Mouse (Mus musculus) olfactory bulb, adult 2 months (tissue): ENCODE results near the gene Frmpd2.

ENCODE experiments used
- CTCF ChIP-seq: fragments of 200-500 bp; IDR thresholded peaks from 2 replicates; pipeline ENCODE4 v1.5.1; 2012; ENCODE audit warnings: low read depth, mild to moderate bottlenecking, low read length, moderate library complexity; ENCODE audit not compliant: insufficient read depth
- POLR2A ChIP-seq: fragments of 200-500 bp; IDR thresholded peaks from 2 replicates; pipeline ENCODE4 v1.6.1; 2012; ENCODE audit warnings: mild to moderate bottlenecking, low read depth, low read length, moderate library complexity; ENCODE audit not compliant: insufficient read depth

GRCm38 (mm10) chr14:33579771-33580484 is 108.4 kb downstream of the Frmpd2 start:
- TF ChIP-seq CTCF (no peak), POLR2A (no peak)
